Mouse (Mus musculus): ENCODE measurements around the gene Slc27a3.

- no peak for TF ChIP-seq CTCF (IDR thresholded peaks at IDR 0.05 in 2 of 3, conservative IDR thresholded peaks at IDR 0.05 in 1 of 3; ENCODE audit: control insufficient read depth in 1 of 3, insufficient read depth in 1 of 3, low read depth in 2 of 3, low read length in 3 of 3, poor library complexity in 1 of 3, severe bottlenecking in 1 of 3)
- TF ChIP-seq MYC (IDR thresholded peaks at IDR 0.05; ENCODE audit: low read depth, low read length): no peak
- no peak for TF ChIP-seq POLR2AphosphoS5 (IDR thresholded peaks at IDR 0.05; ENCODE audit: borderline replicate concordance, low read depth, low read length)
- TF ChIP-seq POLR2A (IDR thresholded peaks at IDR 0.05; ENCODE audit: control insufficient read depth in 1 of 2, insufficient read depth in 1 of 2, low read depth in 1 of 2, low read length in 2 of 2, poor library complexity in 1 of 2): no peak
- no peak for TF ChIP-seq ELF1 (IDR thresholded peaks at IDR 0.05; ENCODE audit: low read depth, low read length)
- no peak for TF ChIP-seq USF1 (IDR thresholded peaks at IDR 0.05; ENCODE audit: low read depth, low read length)
- TF ChIP-seq UBTF (IDR thresholded peaks at IDR 0.05; ENCODE audit: borderline replicate concordance, insufficient read depth, low read depth, low read length): no peak
- no peak for TF ChIP-seq EP300 (IDR thresholded peaks at IDR 0.05; ENCODE audit: low read depth in 1 of 2, low read length in 2 of 2)
- TF ChIP-seq USF2 (IDR thresholded peaks at IDR 0.05; ENCODE audit: borderline replicate concordance in 1 of 2, insufficient read depth in 1 of 2, low read depth in 1 of 2, low read length in 2 of 2): no peak
- no peak for TF ChIP-seq GATA1 (IDR thresholded peaks at IDR 0.05; ENCODE audit: low read depth, low read length)
- TF ChIP-seq ETS1 (IDR thresholded peaks at IDR 0.05; ENCODE audit: low read depth, low read length): no peak
- TF ChIP-seq ZC3H11A (IDR thresholded peaks at IDR 0.05; ENCODE audit: low read depth, low read length): no peak
- TF ChIP-seq MAX (IDR thresholded peaks at IDR 0.05; ENCODE audit: low read length): no peak
- TF ChIP-seq E2F4 (IDR thresholded peaks at IDR 0.05; ENCODE audit: borderline replicate concordance, low read depth, low read length): no peak
Measured at GRCm38 (mm10) chr3:90387483-90387882, 2.3 kb downstream of the Slc27a3 start.
